ENCODE assay signal across 12 mouse cellular contexts in the genomic region with DNA sequence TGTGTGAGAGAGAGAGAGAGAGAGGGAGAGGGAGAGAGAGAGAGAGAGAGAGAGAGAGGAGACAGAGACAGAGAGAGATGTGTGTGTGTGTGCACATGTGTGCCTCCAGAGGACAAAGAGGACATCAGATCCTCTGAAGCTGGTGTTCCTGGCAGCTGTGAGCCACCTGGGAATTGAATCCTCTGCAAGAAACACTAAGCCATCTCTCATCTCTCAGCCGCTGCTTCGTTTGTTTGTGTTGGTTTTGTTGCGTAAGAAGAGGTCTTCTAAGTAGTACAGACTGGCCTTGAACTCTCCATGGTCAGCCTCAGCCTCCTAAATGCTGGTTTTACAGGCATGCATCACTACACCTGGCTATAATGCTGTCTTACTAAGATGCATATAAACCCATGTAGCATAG. TPM values are rescaled to one million over a fixed set of nuclear protein-coding genes. Genes with fewer than 3 reads are reported as not detected.
DNase-seq lines count a peak whose midpoint lies in the region; ATAC-seq lines count a peak whose summit lies in the region.
"Had no signal": no experiment of that assay in that cellular context is flagged by ENCODE, and none has a peak within 500 bp of the region (broad histone marks: within the 10 kb centered on the region; RNA-seq: fewer than 3 reads in every experiment).

No protein-coding gene starts in this region.

- H3K27me3 ChIP-seq in kidney, embryonic 16.5 days (ENCODE audit: insufficient read depth, low read length): no peaks in the 10 kb centered on the region
- H3K27me3 ChIP-seq in embryonic facial prominence, embryonic 12.5 days: no peaks in the 10 kb centered on the region
- no peaks in the 10 kb centered on the region for H3K27me3 ChIP-seq in intestine, embryonic 15.5 days (replicated peaks)
- H3K27me3 ChIP-seq: limb, embryonic 12.5 days had no signal

- no peak for ATAC-seq in kidney, embryonic 16.5 days (ENCODE audit: low FRiP score, low TSS enrichment)
- no peak for ATAC-seq in embryonic facial prominence, embryonic 12.5 days (ENCODE audit: insufficient number of reproducible peaks, insufficient read depth, low FRiP score, low TSS enrichment)
- ATAC-seq in intestine, embryonic 15.5 days: peak; percentile 44

- peak overlapping the region; percentile 51 for H3K27ac ChIP-seq in kidney, embryonic 16.5 days (ENCODE audit: low read length)
- H3K27ac ChIP-seq in embryonic facial prominence, embryonic 12.5 days: 0 out of 2 replicates have a peak overlapping the region, but pooled peaks have one; percentile 23
- H3K27ac ChIP-seq in intestine, embryonic 15.5 days: no peak overlapping the region
- H3K27ac ChIP-seq: limb, embryonic 12.5 days had no signal

- H3K36me3 ChIP-seq in kidney, embryonic 16.5 days (ENCODE audit: insufficient read depth, low read length): no peaks in the 10 kb centered on the region
- no peaks in the 10 kb centered on the region for H3K36me3 ChIP-seq in embryonic facial prominence, embryonic 12.5 days
- no peaks in the 10 kb centered on the region for H3K36me3 ChIP-seq in intestine, embryonic 15.5 days
- H3K36me3 ChIP-seq: G1E; limb, embryonic 12.5 days had no signal

- H3K4me2 ChIP-seq in kidney, embryonic 16.5 days (replicated peaks; ENCODE audit: low read depth, low read length): no peak overlapping the region
- H3K4me2 ChIP-seq in embryonic facial prominence, embryonic 12.5 days (replicated peaks): no peak overlapping the region
- no peak overlapping the region for H3K4me2 ChIP-seq in intestine, embryonic 15.5 days (replicated peaks)
- H3K4me2 ChIP-seq: limb, embryonic 12.5 days had no signal

- H3K4me3 ChIP-seq in kidney, embryonic 16.5 days (ENCODE audit: low read length): no peak overlapping the region
- no peak overlapping the region for H3K4me3 ChIP-seq in embryonic facial prominence, embryonic 12.5 days
- H3K4me3 ChIP-seq in intestine, embryonic 15.5 days (replicated peaks): no peak overlapping the region
- H3K4me3 ChIP-seq: limb, embryonic 12.5 days had no signal

- 0 out of 2 replicates have a peak overlapping the region, but pooled peaks have one; percentile 10 for H3K9ac ChIP-seq in kidney, embryonic 16.5 days (replicated peaks; ENCODE audit: low read length)
- H3K9ac ChIP-seq in embryonic facial prominence, embryonic 12.5 days: no peak overlapping the region
- H3K9ac ChIP-seq in intestine, embryonic 15.5 days: no peak overlapping the region
- H3K9ac ChIP-seq: limb, embryonic 12.5 days had no signal

- H3K4me1 ChIP-seq in kidney, embryonic 16.5 days (ENCODE audit: insufficient read depth, low read length): peaks cover 17% of the 10 kb centered on the region
- H3K4me1 ChIP-seq in embryonic facial prominence, embryonic 12.5 days: peaks cover 13% of the 10 kb centered on the region
- peaks cover 6% of the 10 kb centered on the region; the same call in 1 of the 2 replicates for H3K4me1 ChIP-seq in intestine, embryonic 15.5 days (replicated peaks)

- H3K9me3 ChIP-seq in kidney, embryonic 16.5 days (ENCODE audit: low read length): no peaks in the 10 kb centered on the region
- no peaks in the 10 kb centered on the region for H3K9me3 ChIP-seq in embryonic facial prominence, embryonic 12.5 days
- H3K9me3 ChIP-seq in intestine, embryonic 15.5 days: no peaks in the 10 kb centered on the region
- H3K9me3 ChIP-seq: G1E; limb, embryonic 12.5 days had no signal

- 40% methylated on average over 3 of the region's 3 CpGs for WGBS in kidney, embryonic 16.5 days
- 39% methylated on average over 3 of the region's 3 CpGs for WGBS in embryonic facial prominence, embryonic 12.5 days
- 40% methylated on average over 3 of the region's 3 CpGs for WGBS in intestine, embryonic 15.5 days

- no peak for DNase-seq in kidney, adult 8-10 months
- peak; percentile 25 for DNase-seq in NIH3T3 (ENCODE audit: low read depth)
- DNase-seq in right cerebral cortex, postnatal 10 days (ENCODE audit: low spot score in 2 of 2): no peak
- DNase-seq in cerebellum, adult 11 months: no peak
- DNase-seq in layer of hippocampus, adult 9-11 months: no peak
- DNase-seq: cerebellum, adult 9-11 months; thymus, postnatal 4 days had no signal

RNA-seq across cellular contexts. Expression of a gene that starts 12.9 kb away (rescaled TPM):
- 1.4 and 1.7 TPM in 2 replicates for polyA plus RNA-seq in kidney, embryonic 16.5 days (2015; fragmentation: Nextera tagmentation; extraction: Ambion mirVana)
- polyA plus RNA-seq in embryonic facial prominence, embryonic 12.5 days (2016; fragmentation: Nextera tagmentation; extraction: Ambion mirVana): 0.55 and 0.59 TPM in 2 replicates
- 0.80 and 1.2 TPM in 2 replicates for polyA plus RNA-seq in intestine, embryonic 15.5 days (2015; fragmentation: Nextera tagmentation; extraction: Ambion mirVana)
- polyA plus RNA-seq: G1E had no signal
